Mouse (Mus musculus) intestine, embryonic 15.5 days (tissue): ENCODE data around the gene Serpinb9c. TPM values are rescaled to one million over a fixed set of nuclear protein-coding genes. Genes with fewer than 3 reads are reported as not detected.
A peak's percentile ranks its signal among the peaks of the same experiment; 100 is the strongest.
"Not testable (repeated sequence)": the region's sequence is repeated elsewhere in the genome, so short reads cannot be mapped to it uniquely, and the experiment has no call there.

Source experiments
- ATAC-seq: fragments of 200-750 bp; cut with Nextera tagmentation; 2 replicates; pipeline ENCODE4 v1.8.0; 2017; ENCODE audit warnings: moderate TSS enrichment, moderate library complexity
- H3K27ac ChIP-seq: fragments of 300-500 bp; sonication (generic); 2 replicates; pipeline ENCODE4 v1.5.1; 2015; ENCODE audit warnings: mild to moderate bottlenecking, inconsistent platforms
- H3K27me3 ChIP-seq: fragments of 300-500 bp; sonication (generic); replicated peaks from 2 replicates; pipeline ENCODE4 v1.6.1; 2015; ENCODE audit warnings: inconsistent platforms
- H3K36me3 ChIP-seq: fragments of 300-500 bp; sonication (generic); 2 replicates; pipeline ENCODE4 v1.6.1; 2015; ENCODE audit warnings: inconsistent platforms
- H3K4me1 ChIP-seq: fragments of 300-500 bp; sonication (generic); replicated peaks from 2 replicates; pipeline ENCODE4 v1.6.1; 2015; ENCODE audit warnings: inconsistent platforms
- H3K4me2 ChIP-seq: fragments of 300-500 bp; sonication (generic); replicated peaks from 2 replicates; pipeline ENCODE4 v1.6.1; 2015; ENCODE audit warnings: mild to moderate bottlenecking, inconsistent platforms
- H3K4me3 ChIP-seq: fragments of 300-500 bp; sonication (generic); replicated peaks from 2 replicates; pipeline ENCODE4 v1.5.1; 2015; ENCODE audit warnings: inconsistent platforms
- H3K9ac ChIP-seq: fragments of 300-500 bp; sonication (generic); 2 replicates; pipeline ENCODE4 v1.6.1; 2015; ENCODE audit warnings: inconsistent platforms
- H3K9me3 ChIP-seq: fragments of 300-500 bp; sonication (generic); 2 replicates; pipeline ENCODE4 v1.6.1; 2016; ENCODE audit warnings: inconsistent platforms
- WGBS: fragments of 180-500 bp; shearing (Covaris S2); methylation state at CpG from one replicate; pipeline ENCODE4 v1.1.7; 2015; 5-methylcytosine and 5-hydroxymethylcytosine counted together
- polyA plus RNA-seq: library from polyadenylated mRNA; unstranded; fragments of >200 nt; fragmentation: Nextera tagmentation; extraction: Ambion mirVana; gene quantifications from 2 replicates; pipeline ENCODE4 v1.2.1, GENCODE M21; 2015

Serpinb9c gene
- polyA plus RNA-seq: not detected in 2 replicates

- H3K9me3 ChIP-seq: no peaks in the 10 kb centered on the region
- 72% methylated on average over 4 of the region's 4 CpGs for WGBS
- no peaks in the 10 kb centered on the region for H3K36me3 ChIP-seq
- no peaks in the 10 kb centered on the region for H3K27me3 ChIP-seq
- H3K27ac ChIP-seq: no peak within 1 kb of the TSS
- no peak within 1 kb of the TSS for H3K4me2 ChIP-seq
- ATAC-seq: no peak
- H3K9ac ChIP-seq: no peak within 1 kb of the TSS
- H3K4me3 ChIP-seq: no peak within 1 kb of the TSS
- H3K4me1 ChIP-seq: no peaks in the 10 kb centered on the region
Observed at GRCm38 (mm10) chr13:33159642-33160041, at the start of gene Serpinb9c. Gene Serpinb9c, minus strand, starts transcription at chr13:33159742.

- H3K27ac ChIP-seq: no peak overlapping the region
- no peak for ATAC-seq
- 60% methylated on average over 2 of the region's 2 CpGs for WGBS
Observed at GRCm38 (mm10) chr13:33199740-33200139, 40.2 kb upstream of the Serpinb9c start.

GRCm38 (mm10) chr13:33192659-33193058, 33.1 kb upstream of the Serpinb9c start, which contains the start of gene Serpinb9d:
Gene Serpinb9d, plus strand, starts transcription at chr13:33192959.
- Histone ChIP-seq H3K27ac (no peak within 1 kb of the TSS), H3K9me3 (no peaks in the 10 kb centered on the region), H3K4me1 (no peaks in the 10 kb centered on the region), H3K9ac (no peak within 1 kb of the TSS), H3K36me3 (no peaks in the 10 kb centered on the region), H3K4me3 (no peak within 1 kb of the TSS), H3K4me2 (no peak within 1 kb of the TSS), H3K27me3 (no peaks in the 10 kb centered on the region)
- WGBS: 90% methylated on average over 5 of the region's 5 CpGs
- no peak for ATAC-seq

More at GRCm38 (mm10) chr13:33199740-33200139, 40.2 kb upstream of the Serpinb9c start:
- H3K4me3 ChIP-seq: no peak overlapping the region
- no peak overlapping the region for H3K9ac ChIP-seq
- H3K36me3 ChIP-seq: no peaks in the 10 kb centered on the region
- no peaks in the 10 kb centered on the region for H3K4me1 ChIP-seq
- H3K27me3 ChIP-seq: no peaks in the 10 kb centered on the region
- H3K9me3 ChIP-seq: no peaks in the 10 kb centered on the region
- H3K4me2 ChIP-seq: no peak overlapping the region

- ATAC-seq, H3K27ac ChIP-seq, H3K4me2 ChIP-seq, H3K4me1 ChIP-seq, H3K36me3 ChIP-seq, H3K9me3 ChIP-seq, H3K4me3 ChIP-seq, H3K9ac ChIP-seq, H3K27me3 ChIP-seq: not testable (repeated sequence)
- WGBS: 81% methylated on average over 1 of the region's 1 CpGs
Observed at GRCm38 (mm10) chr13:33190486-33190885, 30.9 kb upstream of the Serpinb9c start.

- 58% methylated on average over 3 of the region's 3 CpGs for WGBS
- no peak overlapping the region for H3K27ac ChIP-seq
- peak; percentile 58; the same call in 1 of the 2 replicates for ATAC-seq
Observed at GRCm38 (mm10) chr13:33141435-33141834, 18.1 kb downstream of the Serpinb9c start.

GRCm38 (mm10) chr13:33137717-33138116, 21.8 kb downstream of the Serpinb9c start:
- Histone ChIP-seq H3K27me3 (no peaks in the 10 kb centered on the region), H3K9ac (no peak overlapping the region), H3K4me2 (no peak overlapping the region), H3K4me1 (no peaks in the 10 kb centered on the region), H3K4me3 (no peak overlapping the region), H3K36me3 (no peaks in the 10 kb centered on the region), H3K27ac (no peak overlapping the region), H3K9me3 (no peaks in the 10 kb centered on the region)
- 92% methylated on average over 2 of the region's 2 CpGs for WGBS
- no peak for ATAC-seq

More at GRCm38 (mm10) chr13:33141435-33141834, 18.1 kb downstream of the Serpinb9c start:
- Histone ChIP-seq H3K36me3 (no peaks in the 10 kb centered on the region), H3K4me3 (no peak overlapping the region), H3K27me3 (no peaks in the 10 kb centered on the region), H3K9ac (no peak overlapping the region), H3K4me2 (no peak overlapping the region), H3K4me1 (no peaks in the 10 kb centered on the region), H3K9me3 (no peaks in the 10 kb centered on the region)

GRCm38 (mm10) chr13:33113054-33113453, 46.5 kb downstream of the Serpinb9c start:
- Histone ChIP-seq H3K9ac (no peak overlapping the region), H3K27ac (no peak overlapping the region), H3K36me3 (no peaks in the 10 kb centered on the region), H3K27me3 (no peaks in the 10 kb centered on the region), H3K4me2 (no peak overlapping the region), H3K9me3 (no peaks in the 10 kb centered on the region), H3K4me1 (no peaks in the 10 kb centered on the region), H3K4me3 (no peak overlapping the region)
- no peak for ATAC-seq
- 63% methylated on average over 3 of the region's 3 CpGs for WGBS

GRCm38 (mm10) chr13:33105626-33106025, 53.9 kb downstream of the Serpinb9c start:
- H3K4me2 ChIP-seq: no peak overlapping the region
- no peaks in the 10 kb centered on the region for H3K4me1 ChIP-seq
- no peak overlapping the region for H3K9ac ChIP-seq
- no peaks in the 10 kb centered on the region for H3K36me3 ChIP-seq
- no peak overlapping the region for H3K27ac ChIP-seq
- no peak for ATAC-seq
- no peaks in the 10 kb centered on the region for H3K27me3 ChIP-seq
- no peak overlapping the region for H3K4me3 ChIP-seq
- H3K9me3 ChIP-seq: no peaks in the 10 kb centered on the region

Other genes starting within 250 kb of the Serpinb9c start
- 4.7 and 5.7 TPM in 2 replicates for gene Serpinb6b, start 194.5 kb downstream of the Serpinb9c start, polyA plus RNA-seq
- 8.2 and 10.7 TPM in 2 replicates for gene Serpinb9, start 156.5 kb downstream of the Serpinb9c start, polyA plus RNA-seq
- 0.15 TPM in 1 of 2 replicates, not detected in the other for gene Serpinb9b, start 132.3 kb downstream of the Serpinb9c start, polyA plus RNA-seq
- gene Serpinb1b, start 81.2 kb downstream of the Serpinb9c start, polyA plus RNA-seq: 0.33 TPM in 1 of 2 replicates, not detected in the other
- not detected in 2 replicates for gene Serpinb9d, start 33.2 kb upstream of the Serpinb9c start, polyA plus RNA-seq
- gene Serpinb9e, start 89.9 kb upstream of the Serpinb9c start, polyA plus RNA-seq: not detected in 2 replicates
- not detected in 2 replicates for gene Serpinb9f, start 164.3 kb upstream of the Serpinb9c start, polyA plus RNA-seq
- gene Gm11397, start 236.0 kb upstream of the Serpinb9c start, polyA plus RNA-seq: not detected in 2 replicates